Mouse (Mus musculus) G1E (cell line): Measurements from ENCODE around the gene Ppp1r12c.

ENCODE experiments used
- CTCF ChIP-seq: IDR thresholded peaks from 2 replicates; pipeline ENCODE4 v1.5.1; 2012; ENCODE audit warnings: low read depth, low read length, inconsistent platforms, mixed read lengths
- GATA1 ChIP-seq: IDR thresholded peaks from 2 replicates; pipeline ENCODE4 v1.6.1; 2012; ENCODE audit warnings: borderline replicate concordance, low read length, inconsistent platforms, mixed read lengths
- POLR2AphosphoS5 ChIP-seq: IDR thresholded peaks from 2 replicates; pipeline ENCODE4 v1.6.1; 2012; ENCODE audit warnings: low read depth, low read length, inconsistent platforms; ENCODE audit not compliant: insufficient replicate concordance
- TAL1 ChIP-seq: conservative IDR thresholded peaks from 2 replicates; pipeline ENCODE4 v1.6.1; 2012; ENCODE audit warnings: low read depth, low read length, inconsistent platforms, mixed read lengths

DNA sequence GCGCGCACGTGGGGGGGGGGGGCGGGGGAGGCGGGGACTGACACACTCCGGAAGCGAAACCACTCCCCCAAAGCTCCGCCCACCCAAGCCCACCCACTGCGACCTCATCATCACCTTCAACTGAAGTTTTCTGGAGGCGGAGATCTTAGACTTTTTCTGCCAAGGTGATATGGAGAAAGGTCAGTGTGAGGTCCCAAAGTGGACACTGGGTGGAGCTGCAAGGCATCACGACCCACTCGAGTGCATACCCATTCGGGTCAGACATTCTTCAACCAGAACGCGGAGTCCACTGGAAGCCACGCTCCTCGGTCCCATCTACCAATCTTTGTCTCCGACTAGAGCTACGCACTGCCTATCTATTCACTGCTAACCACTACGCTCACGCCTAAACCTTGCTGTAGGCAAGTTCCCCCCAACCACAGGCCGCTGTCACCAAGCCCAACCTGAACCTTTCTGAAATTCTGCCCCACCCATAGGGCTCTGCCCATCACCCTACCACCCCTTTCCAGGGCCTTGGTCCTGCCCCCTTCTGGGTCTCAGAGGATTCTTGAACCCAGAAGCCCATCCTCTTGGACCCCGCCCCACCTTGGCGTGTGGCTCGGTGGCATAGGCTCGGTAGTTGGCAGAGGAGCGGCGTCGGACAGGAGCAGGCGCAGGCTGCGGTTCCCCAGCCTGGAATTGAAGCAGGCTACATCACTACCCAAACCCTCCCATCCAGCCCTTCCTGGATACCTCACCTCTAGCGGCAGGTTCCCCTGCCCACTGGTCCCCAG is 19.9 kb upstream of the Ppp1r12c start:
- TF ChIP-seq GATA1 (no peak), CTCF (no peak), TAL1 (no peak), POLR2AphosphoS5 (no peak)
